21 mouse cellular contexts compared by ENCODE assay signal in genomic region chr14:8612080-8612479, GRCm38 (mm10). TPM values are rescaled to one million over a fixed set of nuclear protein-coding genes. Genes with fewer than 3 reads are reported as not detected.
"Had no signal": no experiment of that assay in that cellular context is flagged by ENCODE, and none has a peak within 500 bp of the region (broad histone marks: within the 10 kb centered on the region; RNA-seq: fewer than 3 reads in every experiment).

No protein-coding gene starts in this region.

- H3K36me3 ChIP-seq: intestine, embryonic 15.5 days; limb, embryonic 10.5 days; limb, embryonic 13.5 days; midbrain, embryonic 12.5 days; midbrain, embryonic 15.5 days; neural tube, embryonic 12.5 days; neural tube, embryonic 15.5 days; stomach, embryonic 15.5 days had no signal

- H3K4me2 ChIP-seq: intestine, embryonic 15.5 days; limb, embryonic 13.5 days; lung, embryonic 14.5 days; midbrain, embryonic 12.5 days; midbrain, embryonic 15.5 days; neural tube, embryonic 12.5 days; neural tube, embryonic 15.5 days; stomach, embryonic 15.5 days had no signal

- ATAC-seq: intestine, embryonic 15.5 days; lung, postnatal 0 days; midbrain, embryonic 15.5 days had no signal

- H3K9ac ChIP-seq: intestine, embryonic 15.5 days; limb, embryonic 13.5 days; lung, embryonic 14.5 days; midbrain, embryonic 12.5 days; midbrain, embryonic 15.5 days; neural tube, embryonic 12.5 days; neural tube, embryonic 15.5 days; stomach, embryonic 15.5 days had no signal

- H3K4me1 ChIP-seq: intestine, embryonic 15.5 days; limb, embryonic 10.5 days; limb, embryonic 13.5 days; midbrain, embryonic 12.5 days; stomach, embryonic 15.5 days had no signal

- H3K27ac ChIP-seq: intestine, embryonic 15.5 days; layer of hippocampus, adult 2 months; limb, embryonic 10.5 days; limb, embryonic 13.5 days; macrophage; midbrain, embryonic 12.5 days; midbrain, embryonic 15.5 days; neural tube, embryonic 12.5 days; neural tube, embryonic 15.5 days; stomach, embryonic 15.5 days had no signal

- H3K27me3 ChIP-seq: intestine, embryonic 15.5 days; limb, embryonic 13.5 days; midbrain, embryonic 12.5 days; midbrain, embryonic 15.5 days; neural tube, embryonic 12.5 days; neural tube, embryonic 15.5 days; stomach, embryonic 15.5 days had no signal

- H3K4me3 ChIP-seq: intestine, embryonic 15.5 days; layer of hippocampus, adult 2 months; limb, embryonic 10.5 days; limb, embryonic 13.5 days; midbrain, embryonic 12.5 days; midbrain, embryonic 15.5 days; neural tube, embryonic 12.5 days; neural tube, embryonic 15.5 days; stomach, embryonic 15.5 days had no signal

- H3K9me3 ChIP-seq: intestine, embryonic 15.5 days; limb, embryonic 10.5 days; limb, embryonic 13.5 days; midbrain, embryonic 12.5 days; midbrain, embryonic 15.5 days; neural tube, embryonic 12.5 days; neural tube, embryonic 15.5 days; stomach, embryonic 15.5 days had no signal

- DNase-seq: kidney, adult 11 months; kidney, adult 9 months; kidney, postnatal 14 days; kidney, postnatal 4 days; layer of hippocampus, adult 9-11 months; lung, embryonic 14.5 days; right cerebral cortex, postnatal 25 days; spleen, adult 18-20 months; thymus, adult 18-20 months; thymus, postnatal 36 days had no signal

RNA-seq across cellular contexts. Expression of gene 4930452B06Rik, which starts 54.0 kb away (rescaled TPM):
- polyA plus RNA-seq: macrophage had no signal
